Mouse (Mus musculus) C2C12 (cell line): ENCODE measurements around the gene Gsta2.

Source experiments
- CEBPB ChIP-seq: IDR thresholded peaks from one replicate; pipeline ENCODE4 v1.6.1; 2011; ENCODE audit warnings: low read depth, mild to moderate bottlenecking, control low read depth, moderate library complexity
- CTCF ChIP-seq: IDR thresholded peaks from one replicate; pipeline ENCODE4 v1.5.1; 2011; ENCODE audit not compliant: control insufficient read depth, insufficient read depth, insufficient read length
- MAX ChIP-seq: IDR thresholded peaks from one replicate; pipeline ENCODE4 v1.6.1; 2011; ENCODE audit warnings: mild to moderate bottlenecking, control low read depth
- MYOD1 ChIP-seq: IDR thresholded peaks from one replicate; pipeline ENCODE4 v1.6.1; 2011; ENCODE audit warnings: low read depth; ENCODE audit not compliant: control insufficient read depth, insufficient read length
- MYOG ChIP-seq: IDR thresholded peaks from one replicate; pipeline ENCODE4 v1.6.1; 2011; ENCODE audit not compliant: control insufficient read depth, insufficient read length; ENCODE audit errors: extremely low read depth

- TF ChIP-seq CEBPB, result no peak
- TF ChIP-seq CTCF, result no peak
- TF ChIP-seq MYOG, result no peak
- TF ChIP-seq MYOD1, result no peak
- TF ChIP-seq MAX, result no peak
Measured at GRCm38 (mm10) chr9:78364701-78365100, 9.1 kb upstream of the Gsta2 start.
